20 mouse cellular contexts compared by ENCODE assay signal in genomic region chr5:146572735-146573042, GRCm38 (mm10). TPM values are rescaled to one million over a fixed set of nuclear protein-coding genes. Genes with fewer than 3 reads are reported as not detected.
A peak's percentile ranks its signal among the peaks of the same experiment; 100 is the strongest.
DNase-seq lines count a peak whose midpoint lies in the region; ATAC-seq and TF ChIP-seq lines count a peak whose summit lies in the region.
"Not testable (repeated sequence)": the region's sequence is repeated elsewhere in the genome, so short reads cannot be mapped to it uniquely, and the experiment has no call there.
"Had no signal": no experiment of that assay in that cellular context is flagged by ENCODE, and none has a peak within 500 bp of the region (broad histone marks: within the 10 kb centered on the region; RNA-seq: fewer than 3 reads in every experiment).

No protein-coding gene starts in this region.

- H3K27ac ChIP-seq in forebrain, embryonic 15.5 days (replicated peaks) = peak overlapping the region; percentile 71
- peak overlapping the region; percentile 35; the same call in 1 of the 2 replicates for H3K27ac ChIP-seq in forebrain, postnatal 0 days (ENCODE audit: low read depth, low read length)
- H3K27ac ChIP-seq in left cerebral cortex, adult 2 months; neural tube, embryonic 11.5 days (ENCODE audit: low read depth, low read length): not testable (repeated sequence)

- 96% methylated on average over 4 of the region's 4 CpGs for WGBS in forebrain, embryonic 15.5 days
- WGBS in forebrain, postnatal 0 days = 88% methylated on average over 4 of the region's 4 CpGs
- WGBS in neural tube, embryonic 11.5 days = 92% methylated on average over 4 of the region's 4 CpGs

- DNase-seq in forebrain, postnatal 0 days = peak; percentile 66
- DNase-seq in heart, adult 11 months = peak; percentile 48
- DNase-seq in left cerebral cortex, adult 2 months (ENCODE audit: extremely low spot score in 1 of 2, low spot score in 2 of 2) = not testable (repeated sequence)
- peak; percentile 5 for DNase-seq in neural tube, embryonic 11.5 days (ENCODE audit: low spot score)

- not testable (repeated sequence) for H3K36me3 ChIP-seq in forebrain, embryonic 15.5 days; forebrain, postnatal 0 days (ENCODE audit: insufficient read depth); neural tube, embryonic 11.5 days (ENCODE audit: control insufficient read depth, insufficient read depth, low read length)

- TF ChIP-seq CTCF in forebrain, postnatal 0 days (IDR thresholded peaks at IDR 0.05; ENCODE audit: low read depth) = peak; percentile 42; the same call in 1 of the 2 replicates
- peak; percentile 14 for TF ChIP-seq CTCF in left cerebral cortex, adult 2 months (IDR thresholded peaks at IDR 0.05)

- not testable (repeated sequence) for ATAC-seq in forebrain, embryonic 15.5 days (replicated peaks); forebrain, postnatal 0 days; neural tube, embryonic 11.5 days (ENCODE audit: insufficient read depth, low FRiP score, low TSS enrichment)

- H3K9ac ChIP-seq in forebrain, embryonic 15.5 days (replicated peaks); forebrain, postnatal 0 days; neural tube, embryonic 11.5 days (ENCODE audit: low read length): not testable (repeated sequence)

- H3K27me3 ChIP-seq in forebrain, embryonic 15.5 days; forebrain, postnatal 0 days (ENCODE audit: insufficient read depth, low read length); neural tube, embryonic 11.5 days (ENCODE audit: control insufficient read depth, insufficient read depth, low read length): not testable (repeated sequence)

- H3K4me1 ChIP-seq in forebrain, embryonic 15.5 days; forebrain, postnatal 0 days (ENCODE audit: insufficient read depth); neural tube, embryonic 11.5 days (ENCODE audit: control insufficient read depth, insufficient read depth, low read length): not testable (repeated sequence)

- not testable (repeated sequence) for H3K9me3 ChIP-seq in forebrain, embryonic 15.5 days; forebrain, postnatal 0 days (ENCODE audit: low read length); neural tube, embryonic 11.5 days (ENCODE audit: control insufficient read depth, low read length)

- not testable (repeated sequence) for H3K4me3 ChIP-seq in forebrain, embryonic 15.5 days; forebrain, postnatal 0 days (ENCODE audit: low read depth, low read length); left cerebral cortex, adult 2 months; neural tube, embryonic 11.5 days (ENCODE audit: low read depth, low read length)

- intact Hi-C loops in left cerebral cortex, adult 2 months (cut with DNase I) = loop anchor here (2.0 kb wide), 1 partner anchor 98 kb away; no protein-coding TSS in a partner anchor

- not testable (repeated sequence) for H3K4me2 ChIP-seq in forebrain, embryonic 15.5 days (replicated peaks); forebrain, postnatal 0 days (ENCODE audit: low read depth); neural tube, embryonic 11.5 days (ENCODE audit: low read depth)

RNA-seq across cellular contexts. Expression of gene Gpr12, which starts 12.3 kb away (rescaled TPM):
- polyA plus RNA-seq in forebrain, embryonic 15.5 days (2015; fragmentation: Nextera tagmentation; extraction: Ambion mirVana) = 24.8 and 26.2 TPM in 2 replicates
- total RNA-seq in forebrain, postnatal 0 days (2014; rRNA removed) = 38.7 and 50.9 TPM in 2 replicates
- 39.5 and 42.8 TPM in 2 replicates for polyA plus RNA-seq in forebrain, postnatal 0 days (2015; fragmentation: Nextera tagmentation; extraction: Ambion mirVana)
- total RNA-seq in left cerebral cortex, adult 2 months (2021) = 10 to 100 TPM; 26.7 to 27.7 TPM
- 1.2 and 1.7 TPM in 2 replicates for polyA plus RNA-seq in neural tube, embryonic 11.5 days (2014; fragmentation: Nextera tagmentation; extraction: Ambion mirVana)
- total RNA-seq: adrenal gland, adult 2 months; adrenal gland, postnatal 25 days; common myeloid progenitor, adult 5-6 weeks; ES-E14; MEL had no signal
- polyA plus RNA-seq: adrenal gland, adult 2 months; C2C12; erythroblast, embryonic 14.5 days had no signal

RNA-seq across cellular contexts. Expression of gene Gm3415, which starts 16.8 kb away (rescaled TPM):
- polyA plus RNA-seq in forebrain, embryonic 15.5 days (2015; fragmentation: Nextera tagmentation; extraction: Ambion mirVana) = not detected in 2 replicates
- total RNA-seq in forebrain, postnatal 0 days (2014; rRNA removed) = not detected in 2 replicates
- polyA plus RNA-seq in forebrain, postnatal 0 days (2015; fragmentation: Nextera tagmentation; extraction: Ambion mirVana) = not detected in 2 replicates
- total RNA-seq in left cerebral cortex, adult 2 months (2021) = not detected
- not detected in 2 replicates for polyA plus RNA-seq in neural tube, embryonic 11.5 days (2014; fragmentation: Nextera tagmentation; extraction: Ambion mirVana)
- total RNA-seq: adrenal gland, adult 2 months; adrenal gland, postnatal 10 days; adrenal gland, postnatal 25 days; adrenal gland, postnatal 4 days; common myeloid progenitor, adult 5-6 weeks; ES-E14; MEL had no signal
- polyA plus RNA-seq: adrenal gland, adult 2 months; brain, embryonic 14.5 days; C2C12; embryonic facial prominence, embryonic 11.5 days; embryonic facial prominence, embryonic 13.5 days; embryonic facial prominence, embryonic 15.5 days; erythroblast, embryonic 14.5 days; forebrain, embryonic 10.5 days; forebrain, embryonic 12.5 days had no signal

RNA-seq across cellular contexts. Expression of gene Gm3409, which starts 35.2 kb away (rescaled TPM):
- not detected in 2 replicates for polyA plus RNA-seq in forebrain, embryonic 15.5 days (2015; fragmentation: Nextera tagmentation; extraction: Ambion mirVana)
- not detected in 2 replicates for total RNA-seq in forebrain, postnatal 0 days (2014; rRNA removed)
- polyA plus RNA-seq in forebrain, postnatal 0 days (2015; fragmentation: Nextera tagmentation; extraction: Ambion mirVana) = not detected in 2 replicates
- not detected for total RNA-seq in left cerebral cortex, adult 2 months (2021)
- not detected in 2 replicates for polyA plus RNA-seq in neural tube, embryonic 11.5 days (2014; fragmentation: Nextera tagmentation; extraction: Ambion mirVana)
- total RNA-seq: adrenal gland, adult 2 months; adrenal gland, postnatal 10 days; adrenal gland, postnatal 25 days; adrenal gland, postnatal 4 days; common myeloid progenitor, adult 5-6 weeks; ES-E14; MEL had no signal
- polyA plus RNA-seq: adrenal gland, adult 2 months; brain, embryonic 14.5 days; C2C12; embryonic facial prominence, embryonic 11.5 days; embryonic facial prominence, embryonic 13.5 days; embryonic facial prominence, embryonic 15.5 days; erythroblast, embryonic 14.5 days; forebrain, embryonic 10.5 days; forebrain, embryonic 12.5 days had no signal

RNA-seq across cellular contexts. Expression of gene Gm3404, which starts 47.1 kb away (rescaled TPM):
- polyA plus RNA-seq in forebrain, embryonic 15.5 days (2015; fragmentation: Nextera tagmentation; extraction: Ambion mirVana) = not detected in 2 replicates
- not detected in 2 replicates for total RNA-seq in forebrain, postnatal 0 days (2014; rRNA removed)
- not detected in 2 replicates for polyA plus RNA-seq in forebrain, postnatal 0 days (2015; fragmentation: Nextera tagmentation; extraction: Ambion mirVana)
- total RNA-seq in left cerebral cortex, adult 2 months (2021) = not detected
- not detected in 2 replicates for polyA plus RNA-seq in neural tube, embryonic 11.5 days (2014; fragmentation: Nextera tagmentation; extraction: Ambion mirVana)
- total RNA-seq: adrenal gland, adult 2 months; adrenal gland, postnatal 10 days; adrenal gland, postnatal 25 days; adrenal gland, postnatal 4 days; common myeloid progenitor, adult 5-6 weeks; ES-E14; MEL had no signal
- polyA plus RNA-seq: adrenal gland, adult 2 months; brain, embryonic 14.5 days; C2C12; embryonic facial prominence, embryonic 11.5 days; embryonic facial prominence, embryonic 13.5 days; embryonic facial prominence, embryonic 15.5 days; erythroblast, embryonic 14.5 days; forebrain, embryonic 10.5 days; forebrain, embryonic 12.5 days had no signal

RNA-seq across cellular contexts. Expression of gene Gm3402, which starts 58.8 kb away (rescaled TPM):
- polyA plus RNA-seq in forebrain, embryonic 15.5 days (2015; fragmentation: Nextera tagmentation; extraction: Ambion mirVana) = not detected in 2 replicates
- not detected in 2 replicates for total RNA-seq in forebrain, postnatal 0 days (2014; rRNA removed)
- polyA plus RNA-seq in forebrain, postnatal 0 days (2015; fragmentation: Nextera tagmentation; extraction: Ambion mirVana) = not detected in 2 replicates
- not detected for total RNA-seq in left cerebral cortex, adult 2 months (2021)
- polyA plus RNA-seq in neural tube, embryonic 11.5 days (2014; fragmentation: Nextera tagmentation; extraction: Ambion mirVana) = not detected in 2 replicates
- total RNA-seq: adrenal gland, adult 2 months; adrenal gland, postnatal 10 days; adrenal gland, postnatal 25 days; adrenal gland, postnatal 4 days; common myeloid progenitor, adult 5-6 weeks; ES-E14; MEL had no signal
- polyA plus RNA-seq: adrenal gland, adult 2 months; brain, embryonic 14.5 days; C2C12; embryonic facial prominence, embryonic 11.5 days; embryonic facial prominence, embryonic 13.5 days; embryonic facial prominence, embryonic 15.5 days; erythroblast, embryonic 14.5 days; forebrain, embryonic 10.5 days; forebrain, embryonic 12.5 days had no signal
